Mouse (Mus musculus) megakaryocyte, embryonic 14.5 days (primary cell): Measurements from ENCODE around the gene Spats1.

Experiments used
- FLI1 ChIP-seq: IDR thresholded peaks from 2 replicates; pipeline ENCODE4 v1.6.1; 2012; ENCODE audit warnings: low read length, inconsistent platforms, mixed read lengths
- GATA1 ChIP-seq: IDR thresholded peaks from 3 replicates; pipeline ENCODE4 v1.6.1; 2012; ENCODE audit warnings: mixed read lengths, low read length, inconsistent platforms, borderline replicate concordance

DNA sequence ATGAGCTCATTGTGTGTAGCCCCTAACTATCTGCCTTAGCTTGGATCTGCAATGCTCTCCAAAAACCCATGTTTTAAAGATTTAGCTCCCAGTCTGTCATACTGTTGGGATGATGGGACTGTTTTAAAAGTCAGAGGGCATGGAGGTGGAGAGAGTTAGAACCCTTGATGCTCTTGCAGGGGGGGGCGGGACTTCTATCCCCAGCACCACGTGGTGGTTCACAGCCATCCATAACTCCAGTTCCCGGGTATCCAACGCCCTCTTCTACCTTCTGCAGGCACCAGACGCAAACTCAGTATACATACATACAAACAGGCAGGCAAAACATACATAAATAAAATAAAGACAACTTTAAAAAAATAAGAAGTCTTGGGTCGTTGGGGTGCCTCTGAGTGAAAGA lies 1.5 kb downstream of the Spats1 start:
- no peak for TF ChIP-seq FLI1
- TF ChIP-seq GATA1: no peak
